Mouse (Mus musculus) embryonic fibroblast, embryonic 13.5 days (primary cell): ENCODE measurements at regions not wholly inside any gene's neighbourhood (a gene's known extent, or its start where the extent isn't known, plus 50 kb on each side); places are given as distances from the start of the nearest gene placed in this dataset.

ENCODE experiments used
- CTCF ChIP-seq: IDR thresholded peaks from 2 replicates; pipeline ENCODE4 v1.5.1; 2011; ENCODE audit warnings: mild to moderate bottlenecking, control low read depth, low read length, moderate library complexity, borderline replicate concordance; ENCODE audit not compliant: insufficient read depth
- POLR2A ChIP-seq: IDR thresholded peaks from 2 replicates; pipeline ENCODE4 v1.6.1; 2011; ENCODE audit warnings: low read depth, mild to moderate bottlenecking, control low read depth, low read length, moderate library complexity

GRCm38 (mm10) chr12:93669211-93669610, 1820.3 kb upstream of the Sel1l start:
- TF ChIP-seq CTCF, result no peak
- TF ChIP-seq POLR2A, result no peak
